Mouse (Mus musculus) liver, adult 2 months (tissue): ENCODE measurements around the gene Ptpra. TPM values are rescaled to one million over a fixed set of nuclear protein-coding genes. Genes with fewer than 3 reads are reported as not detected.
A peak's percentile ranks its signal among the peaks of the same experiment; 100 is the strongest.

Experiments used
- DNase-seq: peaks from one replicate; pipeline ENCODE4 v3.0.0-alpha.2; 2011; ENCODE audit warnings: low read depth, low spot score; ENCODE audit errors: extremely low read depth
- H3K27ac ChIP-seq: fragments of 200-500 bp; replicated peaks from 2 replicates; pipeline ENCODE4 v1.5.1; 2012; ENCODE audit warnings: low read depth, mild to moderate bottlenecking, control low read depth, inconsistent platforms, low read length; ENCODE audit not compliant: insufficient read depth
- H3K27me3 ChIP-seq: fragments of 200-500 bp; 2 replicates; pipeline ENCODE4 v1.6.1; 2012; ENCODE audit warnings: mild to moderate bottlenecking, moderate library complexity, low read length, inconsistent platforms; ENCODE audit not compliant: control insufficient read depth, insufficient read depth
- H3K36me3 ChIP-seq: fragments of 200-500 bp; 2 replicates; pipeline ENCODE4 v1.6.1; 2012; ENCODE audit warnings: low read length, inconsistent platforms; ENCODE audit not compliant: control insufficient read depth, insufficient read depth
- H3K4me1 ChIP-seq: fragments of 200-500 bp; 2 replicates; pipeline ENCODE4 v1.6.1; 2011; ENCODE audit warnings: low read length; ENCODE audit not compliant: control insufficient read depth, insufficient read depth
- H3K4me3 ChIP-seq: fragments of 200-500 bp; 2 replicates; pipeline ENCODE4 v1.5.1; 2011; ENCODE audit warnings: low read depth, mild to moderate bottlenecking, control low read depth, low read length, moderate library complexity; ENCODE audit not compliant: insufficient read depth
- H3K79me2 ChIP-seq: fragments of 200-500 bp; 2 replicates; pipeline ENCODE4 v1.6.1; 2012; ENCODE audit warnings: inconsistent platforms, mild to moderate bottlenecking, low read length, moderate library complexity; ENCODE audit not compliant: control insufficient read depth, insufficient read depth
- H3K9ac ChIP-seq: fragments of 200-500 bp; 2 replicates; pipeline ENCODE4 v1.6.1; 2012; ENCODE audit warnings: low read depth, mild to moderate bottlenecking, control low read depth, inconsistent platforms, low read length
- CTCF ChIP-seq: fragments of 200-500 bp; IDR thresholded peaks from 2 replicates; pipeline ENCODE4 v1.5.1; 2011; ENCODE audit warnings: low read depth, low read length, control low read depth
- POLR2A ChIP-seq: fragments of 200-500 bp; IDR thresholded peaks from 2 replicates; pipeline ENCODE4 v1.6.1; 2011; ENCODE audit warnings: low read length, control low read depth; ENCODE audit not compliant: insufficient read depth; ENCODE audit errors: extremely low read depth
- WGBS: fragments of 180-500 bp; shearing (Covaris S2); methylation state at CpG from one replicate; pipeline ENCODE4 v1.1.7; 2018; 5-methylcytosine and 5-hydroxymethylcytosine counted together
- polyA plus RNA-seq: library from polyadenylated mRNA; depleted of rRNA; stranded (reverse); fragments of >200 nt; gene quantifications from 2 replicates; pipeline ENCODE4 v1.2.3, GENCODE M21; 2012
- total RNA-seq: library from RNA; depleted of rRNA; stranded (reverse); fragments of >200 nt; gene quantifications from 2 replicates; pipeline ENCODE4 v1.2.3, GENCODE M21; 2014

Ptpra gene
- total and polyA plus RNA-seq, 2 experiments, result 23.9 to 24.8 TPM

GRCm38 (mm10) chr2:130436769-130437168 lies 13.3 kb upstream of the Ptpra start:
- no peaks in the 10 kb centered on the region for H3K27me3 ChIP-seq
- H3K79me2 ChIP-seq, result peaks cover 5% of the 10 kb centered on the region; the same call in 1 of the 2 replicates
- peaks cover 8% of the 10 kb centered on the region; the same call in 1 of the 2 replicates for H3K36me3 ChIP-seq
- no peak for TF ChIP-seq POLR2A
- no peak for TF ChIP-seq CTCF
- H3K27ac ChIP-seq, result no peak overlapping the region
- H3K9ac ChIP-seq, result no peak overlapping the region
- 96% methylated on average over 1 of the region's 1 CpGs for WGBS
- no peaks in the 10 kb centered on the region for H3K4me1 ChIP-seq
- no peak for DNase-seq
- H3K4me3 ChIP-seq, result no peak overlapping the region

GRCm38 (mm10) chr2:130438861-130439260 lies 11.2 kb upstream of the Ptpra start:
- no peak for DNase-seq
- Histone ChIP-seq H3K27me3 (no peaks in the 10 kb centered on the region), H3K4me3 (no peak overlapping the region), H3K9ac (no peak overlapping the region), H3K27ac (no peak overlapping the region), H3K4me1 (no peaks in the 10 kb centered on the region), H3K79me2 (no peaks in the 10 kb centered on the region; the same call in 1 of the 2 replicates), H3K36me3 (peaks cover 18% of the 10 kb centered on the region; the same call in 1 of the 2 replicates)
- WGBS, result 91% methylated on average over 3 of the region's 3 CpGs
- TF ChIP-seq POLR2A (no peak), CTCF (no peak)

- Histone ChIP-seq H3K27ac (no peak overlapping the region), H3K4me3 (no peak overlapping the region), H3K27me3 (no peaks in the 10 kb centered on the region), H3K4me1 (no peaks in the 10 kb centered on the region), H3K36me3 (peaks cover 20% of the 10 kb centered on the region; the same call in 1 of the 2 replicates), H3K9ac (no peak overlapping the region), H3K79me2 (no peaks in the 10 kb centered on the region)
- TF ChIP-seq POLR2A (no peak), CTCF (no peak)
- WGBS, result over 99% methylated on average over 4 of the region's 4 CpGs
- no peak for DNase-seq
These were observed 10.1 kb upstream of the Ptpra start for GRCm38 (mm10) chr2:130439840-130440480.

- Histone ChIP-seq H3K4me1 (peaks cover 6% of the 10 kb centered on the region; the same call in 1 of the 2 replicates), H3K27ac (no peak overlapping the region), H3K27me3 (no peaks in the 10 kb centered on the region), H3K79me2 (no peaks in the 10 kb centered on the region), H3K9ac (no peak overlapping the region), H3K36me3 (peaks cover 20% of the 10 kb centered on the region; the same call in 1 of the 2 replicates), H3K4me3 (no peak overlapping the region)
- no peak for DNase-seq
- no peak for TF ChIP-seq CTCF
- no peak for TF ChIP-seq POLR2A
- 83% methylated on average over 10 of the region's 10 CpGs for WGBS
These were observed 7.9 kb upstream of the Ptpra start for GRCm38 (mm10) chr2:130442162-130442561.

GRCm38 (mm10) chr2:130448449-130448848 lies 1.6 kb upstream of the Ptpra start:
- Histone ChIP-seq H3K27me3 (no peaks in the 10 kb centered on the region), H3K9ac (no peak overlapping the region), H3K79me2 (peaks cover 16% of the 10 kb centered on the region; the same call in 1 of the 2 replicates), H3K27ac (no peak overlapping the region), H3K36me3 (peaks cover 1% of the 10 kb centered on the region; the same call in 1 of the 2 replicates), H3K4me1 (peaks cover 15% of the 10 kb centered on the region), H3K4me3 (no peak overlapping the region)
- DNase-seq, result no peak
- TF ChIP-seq CTCF, result no peak
- no peak for TF ChIP-seq POLR2A

GRCm38 (mm10) chr2:130449021-130449793 lies 871 bp upstream of the Ptpra start:
- WGBS, result 13% methylated on average over 17 of the region's 17 CpGs
- no peaks in the 10 kb centered on the region for H3K36me3 ChIP-seq
- H3K27ac ChIP-seq, result no peak overlapping the region
- H3K4me1 ChIP-seq, result peaks cover 15% of the 10 kb centered on the region
- peak; percentile 52 for DNase-seq
- no peak overlapping the region for H3K4me3 ChIP-seq
- H3K79me2 ChIP-seq, result peaks cover 18% of the 10 kb centered on the region; the same call in 1 of the 2 replicates
- H3K9ac ChIP-seq, result 0 out of 2 replicates have a peak overlapping the region, but pooled peaks have one; percentile 39
- H3K27me3 ChIP-seq, result no peaks in the 10 kb centered on the region
- TF ChIP-seq POLR2A (no peak), CTCF (no peak)
